Mouse (Mus musculus) thymus, adult 2 months (tissue): ENCODE data around the gene Lad1. TPM values are rescaled to one million over a fixed set of nuclear protein-coding genes. Genes with fewer than 3 reads are reported as not detected.

Experiments used
- DNase-seq: peaks from one replicate; pipeline ENCODE4 v3.0.0; 2021
- H3K27ac ChIP-seq: fragments of 200-500 bp; 2 replicates; pipeline ENCODE4 v1.5.1; 2012; ENCODE audit warnings: low read length, control low read depth; ENCODE audit not compliant: control insufficient read depth, insufficient read depth
- H3K27me3 ChIP-seq: fragments of 200-500 bp; 2 replicates; pipeline ENCODE4 v1.6.1; 2012; ENCODE audit warnings: mild to moderate bottlenecking, low read length, moderate library complexity, mixed read lengths; ENCODE audit not compliant: control insufficient read depth, insufficient read depth
- H3K36me3 ChIP-seq: fragments of 200-500 bp; 2 replicates; pipeline ENCODE4 v1.6.1; 2012; ENCODE audit warnings: mild to moderate bottlenecking, low read length, moderate library complexity; ENCODE audit not compliant: control insufficient read depth, insufficient read depth
- H3K4me1 ChIP-seq: fragments of 200-500 bp; replicated peaks from 2 replicates; pipeline ENCODE4 v1.6.1; 2012; ENCODE audit warnings: low read length; ENCODE audit not compliant: control insufficient read depth, insufficient read depth
- H3K4me3 ChIP-seq: fragments of 200-500 bp; 2 replicates; pipeline ENCODE4 v1.5.1; 2012; ENCODE audit warnings: mild to moderate bottlenecking, low read length, control low read depth, moderate library complexity; ENCODE audit not compliant: control insufficient read depth, insufficient read depth
- CTCF ChIP-seq: fragments of 200-500 bp; IDR thresholded peaks from 2 replicates; pipeline ENCODE4 v1.5.1; 2012; ENCODE audit warnings: mild to moderate bottlenecking, control low read depth, low read length, moderate library complexity, borderline replicate concordance; ENCODE audit not compliant: control insufficient read depth, poor library complexity, insufficient read depth; ENCODE audit errors: extremely low read depth
- POLR2A ChIP-seq: fragments of 200-500 bp; IDR thresholded peaks from 2 replicates; pipeline ENCODE4 v1.6.1; 2012; ENCODE audit warnings: mild to moderate bottlenecking, low read length, control low read depth, moderate library complexity; ENCODE audit not compliant: control insufficient read depth, poor library complexity, insufficient read depth; ENCODE audit errors: extremely low read depth
- WGBS: fragments of 180-500 bp; shearing (Covaris S2); methylation state at CpG from one replicate; pipeline ENCODE4 v1.1.7; 2018; 5-methylcytosine and 5-hydroxymethylcytosine counted together
- polyA plus RNA-seq: library from polyadenylated mRNA; depleted of rRNA; stranded (reverse); fragments of >200 nt; gene quantifications from 2 replicates; pipeline ENCODE4 v1.2.3, GENCODE M21; 2012

Gene Lad1
- polyA plus RNA-seq, 1 experiment: 38.7 TPM

DNA sequence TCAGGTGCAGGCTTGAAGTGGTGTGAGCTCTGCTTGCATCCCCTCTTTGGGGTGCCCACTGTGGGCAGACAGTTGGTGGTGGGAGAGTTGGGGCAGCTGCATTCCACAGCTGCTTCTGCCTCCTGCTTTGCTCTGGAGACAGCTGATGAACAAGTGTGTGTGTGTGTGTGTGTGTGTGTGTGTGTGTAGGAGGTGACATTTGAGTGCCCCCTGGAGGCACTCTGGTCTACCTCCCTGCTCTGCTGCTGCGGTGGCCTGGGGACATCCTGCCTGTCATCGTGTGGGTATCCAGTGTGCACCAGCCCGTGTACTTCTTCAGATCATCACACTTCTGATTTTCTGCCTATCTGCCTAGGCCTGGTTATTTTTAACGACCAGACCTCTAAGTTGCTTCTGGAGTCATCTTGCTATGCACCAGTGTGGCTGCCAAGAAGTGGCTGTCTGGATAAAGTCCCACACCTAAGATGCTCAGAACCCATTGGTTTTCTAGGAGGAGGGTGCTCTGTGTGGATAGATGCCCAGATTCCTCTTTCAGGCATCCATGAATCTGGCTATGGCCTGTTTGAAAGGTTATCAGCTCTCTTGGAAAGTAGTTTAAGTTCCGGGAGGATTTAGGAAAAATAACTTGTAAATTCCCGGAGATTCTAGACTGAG, 15.9 kb downstream of the Lad1 start:
- 52% methylated on average over 6 of the region's 6 CpGs for WGBS
- DNase-seq: peak; percentile 19
- peaks cover 10% of the 10 kb centered on the region for H3K4me1 ChIP-seq
- no peak overlapping the region for H3K27ac ChIP-seq
- H3K36me3 ChIP-seq: no peaks in the 10 kb centered on the region
- no peak overlapping the region for H3K4me3 ChIP-seq
- TF ChIP-seq POLR2A (no peak), CTCF (no peak)
- no peaks in the 10 kb centered on the region for H3K27me3 ChIP-seq

DNA sequence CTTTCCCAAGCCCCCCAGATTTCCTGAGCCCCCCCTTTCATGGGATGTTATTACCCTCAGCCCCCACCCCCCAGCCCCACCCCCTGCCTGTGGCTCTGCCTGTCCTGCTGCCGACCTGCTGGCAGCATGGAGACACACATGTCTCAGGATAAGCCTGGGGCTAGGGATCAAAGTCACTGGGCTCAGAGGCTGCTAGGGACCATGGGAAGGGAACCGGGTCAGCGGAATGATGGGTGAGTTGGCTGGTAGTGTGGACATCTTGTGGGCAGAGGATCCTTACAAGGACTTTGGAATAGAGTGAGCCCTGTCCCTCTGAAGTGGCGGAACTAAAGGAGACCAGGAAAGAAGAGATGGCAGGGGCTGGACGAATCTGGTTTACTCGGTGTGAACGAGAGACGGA, 16.6 kb downstream of the Lad1 start:
- TF ChIP-seq CTCF (no peak), POLR2A (no peak)
- H3K4me3 ChIP-seq: no peak overlapping the region
- DNase-seq: no peak
- H3K4me1 ChIP-seq: peaks cover 10% of the 10 kb centered on the region
- no peak overlapping the region for H3K27ac ChIP-seq
- no peaks in the 10 kb centered on the region for H3K27me3 ChIP-seq
- WGBS: 92% methylated on average over 8 of the region's 8 CpGs
- no peaks in the 10 kb centered on the region for H3K36me3 ChIP-seq

DNA sequence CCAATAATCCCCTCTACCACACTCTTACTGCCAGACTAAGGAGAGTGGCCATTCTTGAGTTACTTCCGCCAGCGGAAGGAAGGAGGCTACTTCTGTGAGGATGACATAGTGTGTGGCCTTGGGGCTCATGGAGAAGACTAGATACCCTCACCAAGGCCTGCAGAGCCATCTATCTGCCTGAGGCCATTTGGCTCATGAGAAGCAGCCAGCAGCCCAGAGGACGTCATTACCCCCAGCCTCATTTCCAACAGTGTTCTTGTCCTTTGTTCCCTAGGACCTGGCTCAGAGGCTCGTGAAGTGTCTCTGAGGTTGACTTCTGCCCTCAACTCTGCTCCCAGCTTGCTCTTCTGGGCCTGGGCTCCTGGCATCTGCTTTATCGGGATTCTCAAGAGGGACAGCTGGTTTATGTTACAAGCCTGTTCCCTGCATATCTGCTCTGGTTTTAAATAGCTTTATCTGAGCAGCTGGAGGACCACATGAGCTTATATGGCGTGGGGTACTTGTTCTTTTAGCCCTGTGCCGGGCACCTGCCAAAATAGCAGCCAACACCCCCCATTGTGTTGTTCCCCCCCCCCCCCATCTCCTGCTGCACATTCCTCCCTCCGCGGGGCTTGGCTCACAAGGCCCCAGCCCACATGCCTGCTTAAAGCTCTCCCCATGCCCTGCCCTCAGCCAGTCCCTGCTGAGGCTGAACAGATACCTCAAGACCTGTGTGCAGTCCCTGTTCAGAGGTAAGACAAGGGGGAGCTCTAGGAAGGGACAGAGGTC, 17.5 kb downstream of the Lad1 start, which contains the start of gene Tnnt2:
Gene Tnnt2, plus strand, starts transcription at position 639 of the 768 bp plus-strand sequence.
- no peak for DNase-seq
- TF ChIP-seq CTCF (no peak), POLR2A (no peak)
- Histone ChIP-seq H3K36me3 (no peaks in the 10 kb centered on the region), H3K27me3 (no peaks in the 10 kb centered on the region), H3K27ac (no peak within 1 kb of the TSS), H3K4me3 (no peak within 1 kb of the TSS), H3K4me1 (peaks cover 10% of the 10 kb centered on the region)
- 84% methylated on average over 9 of the region's 9 CpGs for WGBS

DNA sequence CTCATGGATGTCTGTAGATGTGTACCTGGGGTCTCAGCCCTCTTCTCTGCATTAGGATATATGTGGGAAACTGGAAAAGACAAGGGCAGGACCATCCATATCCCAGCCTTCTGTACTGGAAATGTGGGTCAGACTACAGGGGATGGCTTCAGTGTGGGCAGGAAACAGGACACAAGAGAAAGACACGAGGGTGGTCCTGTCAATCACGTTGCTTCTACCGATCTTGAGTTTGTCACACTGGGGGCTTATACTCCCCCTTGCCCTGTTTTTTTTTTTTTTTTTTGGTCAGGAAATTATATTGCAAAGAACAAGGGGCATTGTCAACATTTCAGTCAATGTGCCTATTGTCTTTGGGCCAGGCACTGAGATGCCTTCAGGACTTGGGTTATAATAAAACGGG, 20.2 kb downstream of the Lad1 start:
- no peaks in the 10 kb centered on the region for H3K27me3 ChIP-seq
- no peak for DNase-seq
- H3K4me1 ChIP-seq: peaks cover 8% of the 10 kb centered on the region
- no peak overlapping the region for H3K4me3 ChIP-seq
- WGBS: 65% methylated on average over 4 of the region's 4 CpGs
- no peaks in the 10 kb centered on the region for H3K36me3 ChIP-seq
- TF ChIP-seq POLR2A (no peak), CTCF (no peak)
- no peak overlapping the region for H3K27ac ChIP-seq

DNA sequence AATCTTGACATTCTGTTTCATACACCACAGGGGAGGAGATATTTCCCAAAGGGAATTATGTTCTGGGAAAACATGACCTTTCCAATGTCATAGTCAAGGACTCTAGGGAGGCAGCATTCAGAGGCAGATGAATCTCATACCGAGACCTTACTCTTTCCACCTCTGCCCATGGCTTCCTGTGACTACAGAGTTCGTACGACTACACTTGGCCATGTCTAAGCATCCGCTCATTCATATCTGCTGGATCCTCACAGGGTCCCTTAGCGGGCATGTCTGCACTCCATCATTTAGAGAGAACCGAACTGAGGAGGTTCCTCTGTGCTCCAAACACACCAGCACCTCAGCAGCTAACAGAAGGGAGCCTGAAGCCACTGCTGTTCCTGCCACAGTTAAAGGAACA, 20.7 kb downstream of the Lad1 start:
- no peak overlapping the region for H3K4me3 ChIP-seq
- no peaks in the 10 kb centered on the region for H3K36me3 ChIP-seq
- peaks cover 3% of the 10 kb centered on the region for H3K4me1 ChIP-seq
- no peak overlapping the region for H3K27ac ChIP-seq
- TF ChIP-seq POLR2A: no peak
- TF ChIP-seq CTCF: no peak
- no peaks in the 10 kb centered on the region for H3K27me3 ChIP-seq
- DNase-seq: no peak
- 90% methylated on average over 6 of the region's 6 CpGs for WGBS

DNA sequence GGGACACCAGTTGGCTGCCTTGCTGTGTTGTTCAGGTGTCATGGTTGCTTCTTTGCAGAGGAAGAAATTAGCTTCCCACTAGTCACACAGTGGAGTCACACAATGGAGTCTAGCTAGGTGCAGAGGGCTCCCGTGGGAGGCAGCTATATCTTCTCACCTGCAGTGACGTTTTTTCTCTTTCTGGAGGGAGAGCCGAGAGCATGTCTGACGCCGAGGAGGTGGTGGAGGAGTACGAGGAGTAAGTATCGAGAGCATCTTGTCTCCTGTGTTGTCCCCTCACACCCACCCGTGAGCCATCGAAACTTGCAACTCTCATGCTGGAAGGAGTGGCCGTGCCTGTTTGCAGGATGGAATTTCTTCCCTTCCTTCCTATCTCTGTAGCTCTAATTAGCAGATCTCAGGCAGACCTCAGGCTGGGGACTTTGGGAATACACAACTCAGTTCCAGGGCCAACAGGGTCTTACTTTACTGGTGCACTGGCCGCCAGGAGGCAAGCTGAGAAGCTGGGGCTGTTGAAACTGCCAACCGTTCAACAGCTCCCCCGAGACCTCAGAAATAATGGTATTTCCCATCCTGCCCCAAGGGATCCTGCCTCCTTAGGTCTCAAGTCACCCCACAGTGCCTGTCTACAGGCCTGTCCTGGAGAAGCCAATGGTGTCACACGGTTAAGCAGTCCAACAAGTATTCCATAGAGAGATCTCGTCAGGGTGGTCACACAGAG, 22.4 kb downstream of the Lad1 start:
- Histone ChIP-seq H3K36me3 (no peaks in the 10 kb centered on the region), H3K27ac (no peak overlapping the region), H3K4me3 (no peak overlapping the region), H3K27me3 (no peaks in the 10 kb centered on the region), H3K4me1 (no peaks in the 10 kb centered on the region)
- no peak for DNase-seq
- 91% methylated on average over 15 of the region's 15 CpGs for WGBS
- TF ChIP-seq CTCF (no peak), POLR2A (no peak)
